Mouse (Mus musculus) lung, postnatal 36 days (tissue): Measurements from ENCODE around the gene Bend7.

Experiments
- DNase-seq: peaks from one replicate; pipeline ENCODE4 v3.0.0; 2022; ENCODE audit warnings: mixed read lengths

The Bend7 gene

DNA sequence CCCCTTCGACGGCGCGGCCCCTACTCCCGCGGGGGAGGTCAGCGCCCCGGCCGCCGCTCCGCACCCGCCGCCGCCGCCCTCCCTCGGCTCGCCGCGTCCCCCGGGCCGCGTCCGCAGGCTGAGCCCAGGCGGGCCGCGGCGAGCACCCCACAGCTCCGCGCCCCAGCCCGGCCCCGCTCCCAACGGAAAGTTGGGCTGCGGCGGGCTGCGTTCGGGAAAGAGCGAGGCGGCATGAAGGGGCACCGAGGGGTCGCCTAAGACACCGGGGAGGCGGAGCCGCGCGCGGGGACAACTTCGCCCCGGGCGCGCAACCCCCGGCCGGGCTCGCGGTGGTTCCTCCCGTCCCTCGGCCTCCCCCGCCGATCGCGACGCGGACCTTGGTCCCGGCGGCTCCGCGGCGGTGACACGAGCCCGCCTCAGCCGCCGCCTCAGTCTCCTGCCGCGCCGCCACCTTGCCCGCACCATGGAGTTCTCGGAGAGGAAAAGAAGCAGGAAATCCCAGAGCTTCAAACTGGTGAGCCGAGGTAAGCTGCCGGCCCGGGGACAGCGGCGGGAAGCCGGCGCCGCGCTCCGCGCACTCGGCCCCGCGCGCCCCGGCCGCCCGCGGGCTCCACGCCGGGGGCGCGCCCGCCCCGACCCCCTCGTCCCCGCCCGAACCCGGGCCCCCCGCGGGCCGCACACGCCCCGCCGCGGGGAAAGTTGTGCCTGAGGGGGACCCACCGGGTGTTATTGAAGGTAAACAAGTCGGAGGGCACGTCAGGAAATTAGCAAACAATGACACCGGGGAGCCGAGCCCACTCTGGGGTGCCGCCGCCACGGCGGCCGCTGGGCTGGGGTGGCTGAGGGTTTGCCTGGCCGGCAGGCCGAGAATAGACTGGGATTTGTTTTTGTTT is at the start of gene Bend7:
TSS of gene Bend7 (plus strand) at position 63 of the 893 bp plus-strand sequence.
- peak; percentile 41 for DNase-seq

DNA sequence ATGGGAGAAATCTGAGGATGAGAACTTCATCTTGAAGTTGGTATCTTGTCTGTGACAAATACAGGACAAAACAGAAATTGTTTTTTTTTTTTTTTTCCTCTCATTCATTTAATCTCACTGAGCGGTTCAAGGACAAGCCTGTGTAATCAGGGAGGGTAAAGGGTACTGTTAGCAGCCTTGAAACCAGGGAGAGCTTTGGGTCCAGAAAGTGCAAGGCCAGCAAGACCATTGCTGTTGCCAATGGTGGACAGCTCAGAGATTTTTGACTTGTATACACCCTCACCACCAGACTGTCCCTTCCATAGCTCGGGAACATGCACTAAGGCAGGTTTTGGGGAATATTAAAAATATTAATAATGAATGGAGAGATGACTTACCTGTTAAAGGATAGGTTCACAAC is 49.0 kb upstream of the Bend7 start:
- no peak for DNase-seq

DNA sequence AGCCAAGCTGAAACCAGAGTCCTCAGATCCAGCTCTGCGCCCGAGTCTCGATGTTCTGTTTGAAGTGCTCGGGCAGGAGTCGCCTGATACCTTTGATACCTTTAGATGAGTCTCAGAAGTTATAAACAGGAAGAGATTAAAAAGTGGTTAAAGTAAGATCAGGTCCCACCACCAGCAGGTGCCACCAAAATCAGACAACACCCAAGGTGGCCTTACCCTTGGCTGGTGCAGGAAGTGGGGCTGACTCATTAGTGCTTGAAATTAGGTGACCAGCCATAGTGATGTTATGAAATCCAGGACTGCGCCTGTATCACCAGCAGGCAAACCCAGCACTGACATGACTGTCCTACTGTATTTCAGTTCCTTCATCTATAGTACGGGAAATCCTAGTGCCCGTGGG is 47.9 kb upstream of the Bend7 start:
- DNase-seq: no peak

DNA sequence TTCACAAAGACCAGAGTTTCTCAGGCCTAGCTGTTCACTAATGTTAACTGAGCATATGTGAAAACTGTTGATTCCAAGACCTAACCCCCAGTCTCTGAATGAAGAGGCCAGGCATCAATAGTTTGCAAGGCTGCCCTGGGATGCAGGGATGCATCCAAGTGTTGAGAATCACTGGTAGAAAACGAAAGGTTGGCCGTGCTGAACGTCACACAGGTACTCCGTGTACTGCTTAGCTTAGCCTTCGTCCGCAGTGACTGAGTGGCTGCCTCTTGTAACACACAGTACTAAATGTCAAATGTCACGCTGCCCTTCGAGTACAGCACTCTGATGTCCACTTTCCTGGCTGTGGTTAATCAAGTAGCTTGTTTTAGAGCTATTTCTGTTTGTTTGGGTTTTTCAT is 46.0 kb upstream of the Bend7 start:
- peak; percentile 26 for DNase-seq

DNA sequence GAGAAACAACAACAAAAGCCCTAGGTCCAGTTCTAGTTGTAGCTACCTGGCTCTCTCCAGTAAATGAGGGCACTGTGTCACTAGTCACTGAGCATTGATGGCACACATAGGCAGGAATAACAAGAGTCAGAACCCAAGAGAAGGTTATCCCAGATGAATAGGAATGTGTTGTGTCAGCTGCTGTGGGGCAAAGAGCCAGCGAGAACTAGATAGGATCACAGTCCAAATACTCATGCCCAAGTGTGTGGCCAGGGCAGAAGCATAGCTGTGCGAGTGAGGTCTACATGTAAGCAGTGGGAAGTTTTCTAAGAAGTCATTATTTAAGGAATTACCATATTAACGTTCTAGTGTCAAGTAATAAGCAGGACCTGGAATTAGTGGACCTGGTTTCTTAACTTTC is 37.7 kb upstream of the Bend7 start:
- no peak for DNase-seq

DNA sequence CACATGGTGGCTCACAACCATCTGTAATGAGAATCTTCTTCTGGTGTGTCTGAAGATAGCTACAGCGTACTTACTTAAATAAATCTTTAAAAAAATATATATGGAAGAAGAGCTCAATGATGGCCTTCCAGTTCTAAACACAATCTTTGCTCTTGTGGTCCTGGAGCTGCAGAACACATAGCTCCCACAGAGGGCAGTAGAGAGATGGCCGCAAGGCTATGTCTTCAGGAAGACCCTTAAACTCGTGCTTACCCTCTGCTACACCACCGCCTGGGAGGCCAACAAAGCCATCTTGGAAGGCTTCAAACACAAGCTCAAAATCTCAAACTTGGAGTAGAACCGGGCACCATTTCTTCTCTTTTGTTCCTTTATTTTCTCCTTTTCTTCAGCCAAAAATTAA is 6.4 kb upstream of the Bend7 start:
- DNase-seq: peak; percentile 67

DNA sequence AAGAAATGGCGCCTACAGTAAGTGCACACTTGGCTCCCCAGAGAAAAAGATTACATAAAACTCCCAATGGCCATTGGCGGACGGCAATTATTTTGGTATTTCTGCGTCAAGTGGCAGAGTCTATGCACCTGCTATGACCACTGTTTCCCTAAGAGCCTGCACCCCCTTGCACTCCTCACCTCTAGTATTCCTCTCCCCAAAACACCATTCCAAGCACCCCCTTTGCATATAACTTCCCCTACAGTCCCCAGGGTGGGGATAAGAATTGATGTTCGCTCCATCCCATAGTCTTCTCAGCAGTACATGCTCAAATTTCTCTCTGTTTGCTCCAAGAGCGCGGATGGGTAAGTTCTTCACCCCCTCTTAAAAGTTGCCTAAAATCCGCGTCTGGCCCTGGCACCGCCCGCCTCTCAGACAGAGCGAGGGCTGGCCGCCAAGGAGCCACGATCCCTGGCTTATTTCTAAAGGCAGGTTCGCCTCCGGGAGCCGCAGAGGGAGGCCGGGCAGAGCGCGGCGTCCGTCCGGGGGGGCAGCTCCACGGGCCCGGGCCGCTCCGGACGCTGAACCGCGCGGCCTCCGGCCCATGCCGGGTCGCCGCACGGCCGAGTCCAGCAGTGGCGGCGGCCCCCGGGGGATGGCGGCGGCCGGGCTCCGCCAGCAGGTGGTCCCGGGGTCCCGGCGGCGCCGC is 406 bp upstream of the Bend7 start:
- DNase-seq: peak; percentile 55

DNA sequence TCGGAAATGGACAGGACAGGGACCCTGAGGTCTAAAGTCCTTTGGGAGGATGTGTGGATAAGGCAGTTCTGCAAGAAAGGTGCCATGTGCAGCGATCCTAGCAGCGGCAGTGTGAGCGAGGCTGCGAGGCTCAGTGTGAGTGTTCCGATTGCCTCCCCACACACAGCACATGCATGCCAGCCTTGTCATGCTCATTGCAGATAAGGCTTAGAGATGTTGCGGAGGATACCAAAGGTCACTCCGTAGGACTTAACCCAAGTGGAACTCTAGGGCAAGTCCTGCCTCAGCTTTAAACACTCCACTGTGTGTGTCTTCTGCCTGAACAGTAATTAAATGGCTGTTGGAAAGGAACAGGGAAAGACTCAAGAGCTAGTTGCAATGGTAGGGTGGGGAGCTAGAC is 5.5 kb downstream of the Bend7 start:
- no peak for DNase-seq

DNA sequence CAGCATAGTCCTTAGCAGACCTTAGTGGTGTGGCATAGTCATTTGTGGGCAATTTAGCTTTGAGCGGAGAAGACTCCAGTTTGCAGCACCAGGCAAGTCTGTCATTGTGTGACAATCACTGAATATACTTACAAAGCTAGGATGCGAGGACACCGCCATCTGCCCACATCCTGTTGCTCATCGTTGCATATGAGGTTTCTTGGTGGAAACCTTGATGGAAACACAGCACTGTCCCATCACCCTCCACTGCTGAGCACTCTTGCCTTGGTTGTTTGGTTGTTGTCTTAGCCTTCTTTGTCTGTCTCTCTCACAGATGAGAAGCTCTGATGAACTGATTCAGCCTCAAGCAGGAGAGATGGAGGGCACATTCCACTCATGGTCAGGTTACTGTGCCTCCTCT is 12.5 kb downstream of the Bend7 start:
- DNase-seq: no peak

DNA sequence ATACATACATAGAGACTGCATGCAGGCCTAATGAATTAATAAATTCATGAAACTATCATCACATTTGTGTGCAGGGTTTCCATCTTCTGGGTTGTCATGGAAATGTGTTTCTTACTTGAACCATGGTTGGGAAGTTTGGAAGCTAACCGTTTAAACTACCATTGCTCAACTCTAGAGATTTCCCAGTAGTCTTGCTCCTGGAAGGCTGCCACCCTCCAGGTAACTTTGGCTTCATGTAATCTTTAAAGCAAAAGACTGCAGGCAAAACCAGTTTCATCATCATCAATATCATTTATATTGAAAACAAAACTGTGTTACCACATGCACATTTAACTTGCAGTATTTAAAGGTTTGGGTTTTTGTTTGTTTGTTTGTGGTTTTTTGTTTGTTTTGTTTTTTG is 16.3 kb downstream of the Bend7 start:
- DNase-seq: peak; percentile 26

DNA sequence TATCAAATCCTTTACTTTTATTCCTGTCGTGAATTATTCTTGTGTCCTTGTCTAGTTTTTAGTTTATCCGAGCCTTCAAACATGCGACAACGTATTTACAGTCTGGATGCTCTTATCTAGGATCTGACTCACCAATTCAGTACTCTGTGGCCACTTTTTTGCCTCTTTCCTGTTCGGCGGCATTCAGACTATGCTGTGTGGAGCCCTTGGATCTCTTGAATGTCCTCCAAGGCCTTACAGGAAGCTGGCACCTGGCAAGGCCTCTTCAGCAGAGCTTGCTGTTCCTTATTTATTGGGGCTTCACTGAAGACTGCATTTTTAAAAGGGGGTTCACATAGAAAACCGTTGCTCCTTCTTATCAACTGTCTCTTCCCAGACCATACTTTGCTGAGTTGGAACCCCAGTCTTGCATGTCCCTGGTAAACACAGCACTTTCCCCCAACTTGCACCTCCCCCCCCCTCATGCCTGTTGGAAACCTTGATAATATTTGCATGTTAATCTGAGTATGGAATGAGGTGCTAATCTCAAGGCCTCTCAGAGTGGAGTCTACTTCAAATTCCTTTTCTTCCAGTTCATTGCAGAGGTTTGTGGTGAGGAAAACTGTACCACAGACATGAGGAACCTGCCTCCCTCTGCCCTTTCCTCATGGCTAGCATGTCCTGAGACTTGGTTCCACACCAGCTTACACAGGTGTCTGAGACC is 18.6 kb downstream of the Bend7 start:
- DNase-seq: peak; percentile 81

DNA sequence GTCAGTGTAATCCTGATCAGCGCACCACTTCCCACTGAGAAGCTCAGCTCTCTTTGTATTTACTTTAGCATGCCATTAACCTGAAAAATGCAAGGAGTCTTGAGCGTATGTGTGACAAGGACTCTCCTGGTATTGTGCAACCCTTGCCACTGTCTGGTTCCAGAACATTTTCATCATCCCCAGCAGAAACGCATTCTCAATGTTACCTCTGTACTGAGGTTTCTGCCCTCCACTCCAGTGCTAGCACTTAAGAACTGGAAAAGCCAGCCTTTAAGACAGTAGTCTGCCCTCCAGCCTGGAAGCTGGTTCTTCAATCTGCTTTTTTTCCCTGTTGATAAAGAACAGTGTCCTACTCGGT is 19.1 kb downstream of the Bend7 start:
- DNase-seq: peak; percentile 83

DNA sequence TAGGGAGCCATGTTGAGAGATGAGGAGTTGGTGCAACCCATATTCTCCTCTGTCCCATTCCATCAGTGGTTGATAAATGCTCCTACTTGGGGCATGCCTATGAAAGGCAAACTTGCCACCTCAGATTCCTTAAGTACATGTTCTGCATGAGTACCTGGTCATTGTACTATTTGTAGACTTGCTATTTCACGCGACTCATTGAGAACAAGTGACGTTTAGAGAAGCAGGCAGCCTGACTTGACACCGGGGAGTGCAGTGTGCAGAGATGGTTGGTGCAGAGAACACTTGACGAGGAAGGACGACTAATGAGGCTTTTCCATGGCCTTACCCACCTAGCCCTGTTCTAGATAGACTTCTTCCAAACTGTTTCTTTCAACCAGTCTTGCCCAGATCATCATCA is 34.3 kb downstream of the Bend7 start:
- DNase-seq: peak; percentile 37

DNA sequence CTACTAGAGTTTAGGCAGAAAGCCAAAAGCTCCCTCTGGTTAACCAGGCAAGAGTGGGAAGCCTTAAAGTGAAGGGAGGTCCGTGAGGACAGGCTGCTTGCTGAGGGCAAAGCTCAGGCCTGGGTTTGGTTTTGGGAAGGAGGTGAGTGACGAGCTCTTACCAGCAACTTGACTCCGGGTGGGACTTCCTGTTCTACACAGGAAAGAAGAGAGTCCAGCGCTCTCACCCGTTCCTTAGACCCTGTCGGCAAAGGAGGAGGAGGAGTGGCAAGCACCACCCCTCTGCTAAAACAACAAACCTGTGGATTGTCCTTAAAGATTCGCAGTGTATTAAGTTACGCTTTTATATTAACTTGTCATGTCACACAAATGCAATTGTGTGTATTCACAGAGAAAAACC is 38.1 kb downstream of the Bend7 start:
- DNase-seq: no peak

DNA sequence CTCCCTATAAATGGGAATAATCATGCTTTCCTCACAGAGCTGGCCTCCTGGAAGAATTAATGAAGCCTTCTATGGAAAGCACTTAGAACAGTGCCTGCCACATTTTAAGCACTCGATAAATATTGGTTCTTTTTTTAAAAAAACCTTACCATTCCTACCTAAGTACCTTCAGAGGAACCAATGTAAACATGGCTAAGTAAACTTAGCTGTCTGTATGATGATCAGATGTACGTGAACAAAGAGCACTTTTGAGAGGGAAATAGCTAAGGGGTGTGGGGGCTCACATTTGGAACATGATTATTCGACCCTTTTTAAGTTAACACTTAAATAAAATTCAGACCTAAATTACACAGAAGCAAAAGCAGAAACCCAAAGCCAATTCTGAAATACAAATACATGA is 39.6 kb downstream of the Bend7 start:
- no peak for DNase-seq

DNA sequence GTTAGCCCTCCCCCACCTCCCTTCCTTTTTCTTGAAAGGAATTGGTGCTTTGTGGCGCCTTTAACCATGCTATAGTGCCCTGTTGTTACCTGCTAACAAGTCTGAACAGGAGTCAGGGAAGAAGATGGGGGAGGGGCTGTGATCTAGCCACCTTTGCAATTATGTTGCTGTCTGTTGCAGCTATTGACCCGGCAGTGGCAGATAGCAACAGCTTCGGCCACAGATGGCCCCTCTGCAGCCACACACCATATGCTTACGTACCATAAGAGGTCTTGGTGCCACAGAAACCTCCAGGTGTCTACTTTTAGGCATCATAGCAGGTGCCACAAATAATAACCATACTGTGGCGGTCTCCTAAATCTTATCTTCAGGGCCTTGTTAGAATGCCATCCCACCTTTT is 43.1 kb downstream of the Bend7 start:
- no peak for DNase-seq

DNA sequence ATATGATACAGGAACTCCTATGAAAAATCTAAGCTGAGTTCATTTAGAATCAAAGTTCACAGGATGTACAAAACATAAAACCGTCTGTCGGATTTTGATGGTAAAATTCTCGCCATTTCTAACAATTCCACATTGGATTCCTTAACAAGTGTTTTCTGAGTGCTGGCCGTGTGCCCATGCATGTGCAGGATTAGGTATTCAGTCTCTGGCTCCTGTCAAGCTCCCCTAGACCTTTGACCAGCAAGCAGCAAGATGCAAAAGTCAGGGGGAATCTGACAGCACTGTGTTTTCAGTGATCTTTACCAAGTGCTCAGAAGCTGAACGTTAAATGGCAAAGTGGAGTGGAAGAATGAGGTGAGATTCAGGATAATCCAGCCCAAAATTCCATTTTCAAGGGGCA is 44.3 kb downstream of the Bend7 start:
- DNase-seq: no peak

DNA sequence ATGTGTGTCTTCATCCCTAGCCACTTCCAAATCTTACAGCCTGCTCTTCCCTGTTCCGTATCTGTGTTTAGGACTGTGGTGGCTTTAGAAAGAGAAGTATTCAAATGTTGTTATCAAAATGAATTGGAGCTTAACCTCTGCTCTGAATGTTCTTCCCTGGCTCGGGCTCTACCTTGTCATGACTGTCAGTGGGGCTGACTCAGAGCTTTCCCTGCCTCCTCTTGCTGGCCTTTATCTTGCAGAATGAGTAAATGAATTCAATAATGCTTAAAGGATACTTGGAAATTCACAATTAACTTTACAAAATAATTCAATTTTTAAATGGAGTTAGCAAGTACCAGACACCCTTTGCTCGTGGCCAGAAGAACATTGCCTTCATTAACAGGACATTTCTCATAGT is 46.4 kb downstream of the Bend7 start:
- DNase-seq: no peak

DNA sequence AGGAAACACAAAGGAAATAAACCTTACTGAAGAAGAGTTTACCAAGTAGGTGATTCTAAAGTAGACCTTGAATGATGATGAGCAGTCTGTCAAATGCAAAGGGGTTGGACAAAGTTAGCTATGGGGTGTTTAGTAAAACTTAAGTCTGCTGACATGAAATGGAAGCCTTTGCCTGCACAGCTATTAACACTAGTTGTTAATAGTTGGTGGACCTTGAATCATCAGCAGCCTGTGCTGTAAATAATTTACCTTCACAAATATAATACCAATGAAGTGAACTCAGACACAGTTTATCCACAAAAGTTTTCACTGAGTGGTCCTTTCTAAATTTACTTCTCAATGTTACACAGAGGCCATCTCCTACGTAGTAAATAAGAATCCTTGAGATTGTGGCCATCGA is 52.7 kb downstream of the Bend7 start:
- DNase-seq: no peak

DNA sequence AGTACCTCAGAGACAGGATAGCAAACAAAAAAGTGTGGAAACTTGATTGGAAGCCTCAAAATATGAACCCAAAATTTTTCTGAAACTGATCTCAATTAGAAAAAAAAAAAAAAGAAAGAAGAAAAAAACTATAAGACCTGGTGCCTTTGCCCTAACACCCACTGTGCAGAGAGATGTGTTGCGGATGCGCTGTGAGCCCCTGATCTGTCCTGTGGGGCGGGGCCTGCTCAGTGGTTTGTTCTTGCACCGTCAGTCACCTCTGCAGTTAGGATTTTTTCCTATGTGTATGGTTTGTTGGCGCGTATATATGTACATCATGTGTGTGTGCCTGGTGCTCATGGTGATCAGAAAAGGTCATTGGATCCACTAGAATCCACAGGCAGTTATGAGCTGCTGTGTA is 56.3 kb downstream of the Bend7 start:
- no peak for DNase-seq

DNA sequence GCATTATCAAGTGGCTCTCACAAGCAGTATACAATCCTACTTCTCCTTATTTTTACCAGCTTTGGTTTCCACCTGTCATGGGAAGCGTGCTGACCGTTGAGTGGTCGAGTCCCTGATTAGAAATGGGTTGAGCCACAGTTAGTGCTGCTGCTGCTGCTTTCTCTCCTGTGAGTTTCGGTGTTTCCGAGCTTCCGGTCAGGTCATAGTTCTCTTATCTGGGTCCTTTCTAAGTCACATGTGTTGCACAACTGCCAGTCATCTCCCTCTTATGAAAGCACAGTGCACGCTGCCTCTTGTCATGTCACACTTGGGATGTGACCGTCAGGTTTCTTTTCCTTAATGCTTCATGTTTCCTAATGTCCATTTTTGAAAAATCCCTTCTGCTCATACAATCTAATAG is 59.7 kb downstream of the Bend7 start:
- peak; percentile 26 for DNase-seq

DNA sequence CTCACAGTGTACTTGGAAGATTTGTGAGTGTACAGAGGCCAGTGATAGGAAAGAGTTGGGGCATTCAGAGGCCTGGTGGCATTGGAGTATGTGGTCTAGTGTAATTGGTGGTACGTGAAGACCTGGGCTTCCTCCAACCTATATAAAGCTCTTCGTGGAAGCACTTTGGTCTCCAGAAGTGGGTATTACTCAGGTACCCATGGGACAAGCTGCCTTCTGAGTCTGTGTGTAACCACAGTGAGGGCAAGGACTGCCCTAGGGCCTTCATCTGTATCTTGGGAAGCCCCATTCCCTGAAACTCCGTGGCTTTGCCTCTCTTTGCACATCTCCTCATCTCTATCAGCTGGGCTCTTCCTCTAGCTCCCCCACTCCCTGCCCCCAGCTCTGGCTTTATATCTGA is 64.0 kb downstream of the Bend7 start:
- no peak for DNase-seq

DNA sequence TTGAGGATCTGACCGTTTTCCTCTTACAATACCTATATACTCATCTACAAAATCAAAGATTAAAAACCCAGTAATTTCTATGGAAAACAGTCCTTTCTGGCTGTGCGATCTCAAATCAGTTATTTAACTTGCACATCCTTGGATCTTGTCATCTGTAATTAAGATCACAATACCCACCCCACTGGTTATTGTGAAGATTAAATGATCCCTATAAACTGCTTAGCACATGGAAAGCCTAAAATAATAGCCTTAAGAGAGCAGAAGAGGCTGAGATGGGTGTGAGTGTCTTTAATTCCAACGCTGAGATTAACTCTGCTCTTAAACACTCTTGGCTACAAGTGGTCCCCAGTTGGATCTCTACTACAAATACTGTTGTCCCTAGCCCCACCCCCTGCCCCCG is 64.8 kb downstream of the Bend7 start:
- no peak for DNase-seq
